Mouse (Mus musculus): Measurements from ENCODE around the gene Ankra2.
A peak's percentile ranks its signal among the peaks of the same experiment; 100 is the strongest.

- TF ChIP-seq CTCF (IDR thresholded peaks at IDR 0.05; ENCODE audit: low read depth) (peak; percentile 61; the same call in 1 of the 2 replicates), EP300 (optimal IDR thresholded peaks at IDR 0.05) (no peak)
Observed at GRCm38 (mm10) chr13:98317246-98317677, 54.4 kb downstream of the Ankra2 start.
